Mouse (Mus musculus) heart, postnatal 0 days (tissue): Measurements from ENCODE around the gene Aar2.

Experiments
- CTCF ChIP-seq: IDR thresholded peaks from 2 replicates; pipeline ENCODE4 v1.5.1; 2016; ENCODE audit warnings: antibody characterized with exemption, control low read depth, low read depth
- EP300 ChIP-seq: IDR thresholded peaks from 2 replicates; pipeline ENCODE4 v1.6.1; 2016; ENCODE audit warnings: antibody characterized with exemption, low read depth

DNA sequence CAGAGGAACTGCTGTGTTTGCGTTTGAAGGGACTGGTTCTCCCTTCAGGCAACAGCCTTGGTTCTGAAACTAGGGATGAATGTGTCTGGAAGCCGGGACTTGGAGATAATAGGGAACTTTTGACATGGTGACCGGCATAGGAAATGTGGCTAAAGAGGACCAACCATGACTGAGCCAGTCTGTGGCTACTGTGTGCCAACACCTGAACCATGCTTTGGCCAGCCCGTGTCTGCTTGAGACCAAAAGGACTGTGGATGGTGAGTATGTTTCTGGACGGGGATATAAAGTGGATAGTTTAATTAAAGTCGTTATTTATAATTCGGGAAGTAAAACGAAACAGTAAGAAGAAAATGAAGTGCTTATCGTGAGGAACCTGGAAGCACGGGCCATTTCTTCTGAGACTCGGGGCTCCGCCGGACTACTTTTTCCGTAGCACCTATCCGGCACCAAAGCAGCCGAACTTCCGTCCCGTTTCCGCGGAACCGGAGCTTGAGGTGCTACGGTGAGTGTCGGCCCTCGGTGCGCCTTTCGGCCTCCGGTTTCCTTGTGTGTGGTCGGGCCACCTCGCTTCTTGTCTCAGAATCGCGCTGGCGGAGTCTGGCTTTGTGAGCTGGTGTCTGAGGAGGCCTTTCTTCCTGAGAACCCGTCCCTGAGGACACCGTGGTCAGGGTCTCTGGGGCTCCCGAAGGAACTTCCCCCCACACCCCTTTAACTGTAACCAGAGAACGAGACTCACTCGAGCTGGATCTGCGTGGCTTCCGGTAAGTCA, at the start of gene Aar2:
- TF ChIP-seq EP300 (no peak), CTCF (no peak)
